Mouse (Mus musculus) stomach, postnatal 0 days (tissue): Measurements from ENCODE around the gene Limd2.
"Not testable (repeated sequence)": the region's sequence is repeated elsewhere in the genome, so short reads cannot be mapped to it uniquely, and the experiment has no call there.

ENCODE experiments used
- CTCF ChIP-seq: IDR thresholded peaks from 2 replicates; pipeline ENCODE4 v1.5.1; 2016; ENCODE audit warnings: antibody characterized with exemption, low read depth, mild to moderate bottlenecking, moderate library complexity
- EP300 ChIP-seq: optimal IDR thresholded peaks from 2 replicates; pipeline ENCODE3; 2016; ENCODE audit warnings: antibody characterized with exemption

DNA sequence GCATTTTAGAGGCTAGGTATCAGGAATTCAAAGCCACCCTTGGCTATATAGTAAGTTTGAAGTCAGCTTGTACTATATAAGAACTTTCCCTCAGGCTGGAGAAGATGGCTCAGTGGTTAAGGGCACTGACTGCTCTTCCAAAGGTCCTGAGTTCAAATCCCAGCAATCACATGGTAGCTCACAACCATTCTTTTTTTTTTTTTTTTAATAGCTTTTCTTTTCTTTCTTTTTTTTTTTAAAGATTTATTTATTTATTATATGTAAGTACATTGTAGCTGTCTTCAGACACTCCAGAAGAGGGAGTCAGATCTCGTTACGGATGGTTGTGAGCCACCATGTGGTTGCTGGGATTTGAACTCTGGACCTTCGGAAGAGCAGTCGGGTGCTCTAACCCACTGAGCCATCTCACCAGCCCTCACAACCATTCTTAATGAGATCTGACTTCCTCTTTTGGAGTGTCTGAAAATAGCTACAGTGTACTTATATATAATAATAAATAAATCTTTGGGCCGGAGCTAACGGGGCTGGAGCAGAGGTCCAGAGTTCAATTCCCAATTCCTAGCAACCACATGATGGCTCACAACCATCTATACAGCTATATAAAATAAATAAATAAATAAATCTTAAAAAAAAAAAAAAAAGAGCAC is 33.8 kb downstream of the Limd2 start:
- not testable (repeated sequence) for TF ChIP-seq EP300, CTCF
